Mouse (Mus musculus) C2C12 (cell line): Measurements from ENCODE around the gene Nfic. TPM values are rescaled to one million over a fixed set of nuclear protein-coding genes. Genes with fewer than 3 reads are reported as not detected.

Experiments
- H3K27me3 ChIP-seq: one replicate; pipeline ENCODE4 v1.6.1; 2011; ENCODE audit not compliant: control insufficient read depth, insufficient read depth, insufficient read length
- H3K36me3 ChIP-seq: one replicate; pipeline ENCODE4 v1.6.1; 2011; ENCODE audit not compliant: control insufficient read depth, insufficient read depth
- H3K4me3 ChIP-seq: one replicate; pipeline ENCODE4 v1.5.1; 2011; ENCODE audit warnings: mild to moderate bottlenecking, control low read depth; ENCODE audit not compliant: poor library complexity, insufficient read depth, severe bottlenecking
- H3K79me2 ChIP-seq: one replicate; pipeline ENCODE4 v1.6.1; 2011; ENCODE audit not compliant: control insufficient read depth, insufficient read depth
- H3K79me3 ChIP-seq: one replicate; pipeline ENCODE4 v1.6.1; 2011; ENCODE audit warnings: low read depth, control low read depth
- H3ac ChIP-seq: one replicate; pipeline ENCODE3; 2011; ENCODE audit warnings: low read depth; ENCODE audit not compliant: control insufficient read depth, insufficient read length
- CEBPB ChIP-seq: IDR thresholded peaks from one replicate; pipeline ENCODE4 v1.6.1; 2011; ENCODE audit warnings: low read depth, mild to moderate bottlenecking, control low read depth, moderate library complexity
- CTCF ChIP-seq: IDR thresholded peaks from one replicate; pipeline ENCODE4 v1.5.1; 2011; ENCODE audit not compliant: control insufficient read depth, insufficient read depth, insufficient read length
- FOSL1 ChIP-seq: IDR thresholded peaks from one replicate; pipeline ENCODE4 v1.8.0; 2011; ENCODE audit warnings: mild to moderate bottlenecking, low read length; ENCODE audit not compliant: poor library complexity, insufficient read depth, severe bottlenecking
- MAX ChIP-seq: IDR thresholded peaks from one replicate; pipeline ENCODE4 v1.6.1; 2011; ENCODE audit warnings: mild to moderate bottlenecking, control low read depth
- MYOD1 ChIP-seq: IDR thresholded peaks from one replicate; pipeline ENCODE4 v1.6.1; 2011; ENCODE audit warnings: low read depth; ENCODE audit not compliant: control insufficient read depth, insufficient read length
- MYOG ChIP-seq: IDR thresholded peaks from one replicate; pipeline ENCODE4 v1.6.1; 2011; ENCODE audit not compliant: control insufficient read depth, insufficient read length; ENCODE audit errors: extremely low read depth
- USF1 ChIP-seq: IDR thresholded peaks from one replicate; pipeline ENCODE4 v1.6.1; 2011; ENCODE audit warnings: low read depth, mild to moderate bottlenecking, control low read depth, moderate library complexity
- polyA plus RNA-seq: library from polyadenylated mRNA; unstranded; fragments of >200 nt; fragmentation: generic; extraction: Trizol; gene quantifications from one replicate; pipeline ENCODE4 v1.2.1, GENCODE M21; 2012; ENCODE audit warnings: missing spikeins

Gene Nfic
- polyA plus RNA-seq, 1 experiment = 86.7 TPM

- peak overlapping the region; percentile 96 for H3ac ChIP-seq
- peak overlapping the region; percentile 92 for H3K4me3 ChIP-seq
- TF ChIP-seq MAX (no peak), USF1 (no peak), CTCF (no peak), MYOD1 (no peak), CEBPB (no peak), FOSL1 (no peak), MYOG (no peak)
- H3K79me3 ChIP-seq = peaks cover 28% of the 10 kb centered on the region
- H3K36me3 ChIP-seq = peaks cover 30% of the 10 kb centered on the region
- H3K79me2 ChIP-seq = peaks cover 32% of the 10 kb centered on the region
- H3K27me3 ChIP-seq = no peaks in the 10 kb centered on the region
Measured at GRCm38 (mm10) chr10:81495151-81495550, 39.7 kb upstream of the Nfic start.

GRCm38 (mm10) chr10:81494260-81495041, 39.0 kb upstream of the Nfic start:
- TF ChIP-seq FOSL1 (no peak), CEBPB (no peak), CTCF (no peak), MYOG (no peak), USF1 (no peak), MYOD1 (no peak), MAX (no peak)
- Histone ChIP-seq H3K4me3 (peak overlapping the region; percentile 92), H3K36me3 (peaks cover 37% of the 10 kb centered on the region), H3K79me2 (peaks cover 32% of the 10 kb centered on the region), H3ac (peak overlapping the region; percentile 96), H3K27me3 (no peaks in the 10 kb centered on the region), H3K79me3 (peaks cover 28% of the 10 kb centered on the region)

DNA sequence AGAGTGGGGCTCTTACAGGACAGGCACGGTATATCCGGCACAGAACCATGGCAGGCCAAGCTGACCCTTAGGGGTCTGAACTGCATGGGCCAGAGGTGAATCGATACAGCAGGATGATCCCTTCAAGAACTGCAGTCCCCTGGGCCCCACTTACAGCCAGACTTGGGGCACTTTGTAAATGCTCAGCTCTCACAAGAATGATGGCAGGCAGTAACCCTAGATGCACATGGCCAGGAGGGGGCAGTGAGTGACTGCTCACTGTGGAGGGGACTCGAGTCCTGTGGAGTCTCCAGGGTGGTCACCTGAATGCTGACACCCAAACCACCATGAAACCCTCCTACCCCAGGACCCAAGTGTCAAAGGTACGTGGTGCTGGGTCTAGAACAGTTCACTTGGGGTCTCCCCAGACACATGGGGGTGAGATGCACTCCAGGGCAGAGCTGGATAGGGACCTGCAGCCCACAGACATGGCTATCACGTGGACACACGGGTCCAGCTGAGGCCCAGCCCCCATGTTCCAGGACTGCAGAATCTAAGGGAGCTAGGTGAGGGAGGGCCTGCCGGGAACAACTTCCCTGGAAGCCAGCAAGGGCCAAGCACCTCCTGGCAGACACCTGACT, 38.3 kb upstream of the Nfic start:
- TF ChIP-seq MYOG (no peak), CTCF (no peak), USF1 (no peak), MAX (no peak), FOSL1 (no peak)
- H3K27me3 ChIP-seq = no peaks in the 10 kb centered on the region
- H3K4me3 ChIP-seq = no peak overlapping the region
- H3K79me2 ChIP-seq = peaks cover 32% of the 10 kb centered on the region
- no peak overlapping the region for H3ac ChIP-seq
- H3K79me3 ChIP-seq = peaks cover 28% of the 10 kb centered on the region
- peaks cover 44% of the 10 kb centered on the region for H3K36me3 ChIP-seq

GRCm38 (mm10) chr10:81492606-81493240, 37.3 kb upstream of the Nfic start:
- Histone ChIP-seq H3K79me2 (peaks cover 32% of the 10 kb centered on the region), H3K36me3 (peaks cover 54% of the 10 kb centered on the region), H3ac (no peak overlapping the region), H3K4me3 (no peak overlapping the region), H3K27me3 (no peaks in the 10 kb centered on the region), H3K79me3 (peaks cover 28% of the 10 kb centered on the region)
- TF ChIP-seq MAX = no peak
- TF ChIP-seq MYOD1 = no peak
- TF ChIP-seq CTCF = no peak
- no peak for TF ChIP-seq USF1
- TF ChIP-seq MYOG = no peak
- TF ChIP-seq FOSL1 = no peak
- no peak for TF ChIP-seq CEBPB

GRCm38 (mm10) chr10:81491018-81491417, 35.6 kb upstream of the Nfic start:
- no peak overlapping the region for H3ac ChIP-seq
- no peaks in the 10 kb centered on the region for H3K27me3 ChIP-seq
- H3K79me3 ChIP-seq = peaks cover 28% of the 10 kb centered on the region
- no peak overlapping the region for H3K4me3 ChIP-seq
- H3K79me2 ChIP-seq = peaks cover 31% of the 10 kb centered on the region
- no peak for TF ChIP-seq USF1
- no peak for TF ChIP-seq MYOG
- TF ChIP-seq CEBPB = no peak
- no peak for TF ChIP-seq FOSL1
- no peak for TF ChIP-seq MAX
- TF ChIP-seq CTCF = no peak
- TF ChIP-seq MYOD1 = no peak
- peaks cover 65% of the 10 kb centered on the region for H3K36me3 ChIP-seq
